Mouse (Mus musculus) liver, embryonic 14.5 days (tissue): Measurements from ENCODE around the gene Efna5.

Experiments
- CTCF ChIP-seq: IDR thresholded peaks from 2 replicates; pipeline ENCODE4 v1.5.1; 2016; ENCODE audit warnings: antibody characterized with exemption, low read depth, control low read depth
- EP300 ChIP-seq: IDR thresholded peaks from 2 replicates; pipeline ENCODE4 v1.6.1; 2016; ENCODE audit warnings: antibody characterized with exemption, low read depth

- no peak for TF ChIP-seq CTCF
- no peak for TF ChIP-seq EP300
Measured at GRCm38 (mm10) chr17:62623224-62623623, 257.9 kb downstream of the Efna5 start.
